Mouse (Mus musculus) B cell, adult 2 months (primary cell): ENCODE measurements around the gene Cldn34a.
"Not testable (repeated sequence)": the region's sequence is repeated elsewhere in the genome, so short reads cannot be mapped to it uniquely, and the experiment has no call there.

Source experiments
- DNase-seq, 2 experiments: peaks; one replicate each; pipeline ENCODE4 v3.0.0; 2022

The Cldn34a gene

GRCm38 (mm10) chrX:152563034-152563433 lies at the start of gene Cldn34a:
Gene Cldn34a, plus strand, starts transcription at chrX:152563334.
- DNase-seq = no peak

GRCm38 (mm10) chrX:152518611-152519010 lies 44.5 kb upstream of the Cldn34a start:
- DNase-seq = not testable (repeated sequence)

- no peak for DNase-seq
Observed at GRCm38 (mm10) chrX:152545736-152546135, 17.4 kb upstream of the Cldn34a start.

- no peak for DNase-seq
Observed at GRCm38 (mm10) chrX:152548180-152548579, 15.0 kb upstream of the Cldn34a start.

GRCm38 (mm10) chrX:152557446-152557845 lies 5.7 kb upstream of the Cldn34a start:
- no peak for DNase-seq
